In genomic region chr5:134054496-134054895, GRCm38 (mm10) we compare ENCODE assay signal across 29 mouse cellular contexts. TPM values are rescaled to one million over a fixed set of nuclear protein-coding genes. Genes with fewer than 3 reads are reported as not detected.
DNase-seq lines count a peak whose midpoint lies in the region; ATAC-seq and TF ChIP-seq lines count a peak whose summit lies in the region.
"Had no signal": no experiment of that assay in that cellular context is flagged by ENCODE, and none has a peak within 500 bp of the region (broad histone marks: within the 10 kb centered on the region; RNA-seq: fewer than 3 reads in every experiment).

No protein-coding gene starts in this region.

- peak; percentile 61 for DNase-seq in left cerebral cortex, postnatal 4 days
- no peak for DNase-seq in left cerebral cortex, adult 18-20 months (ENCODE audit: low spot score in 2 of 2)
- DNase-seq in cerebellum, adult 18-20 months = peak; percentile 62 to 74
- DNase-seq in cerebellum, postnatal 10 days = peak; percentile 67 to 85
- DNase-seq in heart, postnatal 14 days = no peak
- no peak for DNase-seq in kidney, adult 2 months
- DNase-seq: adrenal gland, postnatal 14 days; forebrain, postnatal 0 days; heart, adult 2 months; heart, postnatal 10 days; kidney, adult 9 months; kidney, postnatal 14 days; layer of hippocampus, adult 9-11 months; liver, postnatal 0 days; lung, postnatal 36 days; thymus, postnatal 14 days had no signal

- H3K4me1 ChIP-seq in liver, embryonic 12.5 days = no peaks in the 10 kb centered on the region; the same call in 1 of the 2 replicates
- no peaks in the 10 kb centered on the region for H3K4me1 ChIP-seq in kidney, adult 2 months (ENCODE audit: control insufficient read depth, insufficient read depth, low read length)

- TF ChIP-seq CTCF in kidney, adult 2 months (conservative IDR thresholded peaks at IDR 0.05; ENCODE audit: insufficient read depth, insufficient read length, low read depth, low read length) = no peak

- no peak overlapping the region for H3K4me2 ChIP-seq in liver, embryonic 12.5 days
- H3K4me2 ChIP-seq: embryonic facial prominence, embryonic 15.5 days; forebrain, embryonic 12.5 days; heart, embryonic 13.5 days; intestine, embryonic 15.5 days; limb, embryonic 12.5 days; liver, embryonic 11.5 days; midbrain, embryonic 11.5 days; neural tube, embryonic 13.5 days had no signal

- intact Hi-C loops in left cerebral cortex, postnatal 4 days (cut with DNase I) = no loop called here
- intact Hi-C loops in heart, postnatal 14 days (cut with DNase I) = no loop called here

- no peak overlapping the region for H3K9ac ChIP-seq in liver, embryonic 12.5 days
- H3K9ac ChIP-seq: embryonic facial prominence, embryonic 15.5 days; forebrain, embryonic 12.5 days; forebrain, postnatal 0 days; heart, embryonic 13.5 days; intestine, embryonic 15.5 days; limb, embryonic 12.5 days; liver, postnatal 0 days; neural tube, embryonic 13.5 days had no signal

- no peak for ATAC-seq in liver, embryonic 12.5 days
- ATAC-seq: forebrain, postnatal 0 days; hindbrain, embryonic 16.5 days; intestine, embryonic 15.5 days; liver, postnatal 0 days; Patski had no signal

- no peak overlapping the region for H3K27ac ChIP-seq in liver, embryonic 12.5 days
- H3K27ac ChIP-seq in kidney, adult 2 months (ENCODE audit: insufficient read depth, low read depth, low read length) = no peak overlapping the region
- H3K27ac ChIP-seq: embryonic facial prominence, embryonic 10.5 days; embryonic facial prominence, embryonic 15.5 days; forebrain, embryonic 12.5 days; heart, adult 2 months; heart, embryonic 13.5 days; hindbrain, embryonic 10.5 days; intestine, embryonic 15.5 days; limb, embryonic 12.5 days; neural tube, embryonic 13.5 days had no signal

- no peak overlapping the region for H3K4me3 ChIP-seq in liver, embryonic 12.5 days
- H3K4me3 ChIP-seq in kidney, adult 2 months (ENCODE audit: insufficient read depth, low read depth, low read length) = no peak overlapping the region
- H3K4me3 ChIP-seq: embryonic facial prominence, embryonic 10.5 days; embryonic facial prominence, embryonic 15.5 days; forebrain, embryonic 12.5 days; heart, adult 2 months; heart, embryonic 13.5 days; hindbrain, embryonic 10.5 days; intestine, embryonic 15.5 days; limb, embryonic 12.5 days; neural tube, embryonic 13.5 days had no signal

- no peaks in the 10 kb centered on the region for H3K36me3 ChIP-seq in liver, embryonic 12.5 days
- H3K36me3 ChIP-seq in kidney, adult 2 months (ENCODE audit: control insufficient read depth, insufficient read depth, low read length) = no peaks in the 10 kb centered on the region
- H3K36me3 ChIP-seq: embryonic facial prominence, embryonic 10.5 days; embryonic facial prominence, embryonic 15.5 days; forebrain, embryonic 12.5 days; heart, embryonic 13.5 days; hindbrain, embryonic 10.5 days; intestine, embryonic 15.5 days; limb, embryonic 12.5 days; neural tube, embryonic 13.5 days had no signal

- TF ChIP-seq POLR2A in kidney, adult 2 months (IDR thresholded peaks at IDR 0.05; ENCODE audit: low read depth, low read length) = no peak

- H3K9me3 ChIP-seq in liver, embryonic 12.5 days (replicated peaks) = no peaks in the 10 kb centered on the region
- H3K9me3 ChIP-seq: embryonic facial prominence, embryonic 10.5 days; embryonic facial prominence, embryonic 15.5 days; forebrain, embryonic 12.5 days; heart, embryonic 13.5 days; hindbrain, embryonic 10.5 days; intestine, embryonic 15.5 days; limb, embryonic 12.5 days; neural tube, embryonic 13.5 days had no signal

- 70% methylated on average over 4 of the region's 4 CpGs for WGBS in liver, embryonic 12.5 days (ENCODE audit: insufficient replicate concordance)
- 92% methylated on average over 4 of the region's 4 CpGs for WGBS in kidney, adult 2 months

- no peaks in the 10 kb centered on the region for H3K27me3 ChIP-seq in liver, embryonic 12.5 days (replicated peaks)
- H3K27me3 ChIP-seq in kidney, adult 2 months (replicated peaks; ENCODE audit: control insufficient read depth, insufficient read depth, low read length) = no peaks in the 10 kb centered on the region
- H3K27me3 ChIP-seq: embryonic facial prominence, embryonic 15.5 days; forebrain, embryonic 12.5 days; intestine, embryonic 15.5 days; neural tube, embryonic 13.5 days had no signal

RNA-seq across cellular contexts. Expression of gene Castor2, which starts 45.0 kb away (rescaled TPM):
- total RNA-seq in left cerebral cortex, postnatal 4 days (2021) = 10 to 100 TPM; 52.4 to 55.8 TPM
- total RNA-seq in left cerebral cortex, adult 18-20 months (2021) = 10 to 100 TPM; 71.2 to 88.0 TPM
- 1.1 and 1.2 TPM in 2 replicates for polyA plus RNA-seq in liver, embryonic 12.5 days (2016; fragmentation: Nextera tagmentation; extraction: Ambion mirVana)
- 10 to 100 TPM; 21.8 to 22.3 TPM for total RNA-seq in heart, postnatal 14 days (2021)
- polyA plus RNA-seq in kidney, adult 2 months (2012; rRNA removed) = 27.5 and 39.3 TPM in 2 replicates

Comparison
In these comparisons a context has a peak if more than half of its experiments do, and no peak if none do; other contexts are left out.
1. DNase-seq: peak in left cerebral cortex, postnatal 4 days (single experiment), cerebellum, adult 18-20 months (2 of 2) and cerebellum, postnatal 10 days (2 of 2); none in left cerebral cortex, adult 18-20 months (0 of 2), heart, postnatal 14 days (0 of 2) and kidney, adult 2 months (single experiment).